Mouse (Mus musculus) heart, embryonic 12.5 days (tissue): Measurements from ENCODE around the gene Snrnp35. TPM values are rescaled to one million over a fixed set of nuclear protein-coding genes. Genes with fewer than 3 reads are reported as not detected.

ENCODE experiments used
- ATAC-seq: fragments of 200-750 bp; cut with Nextera tagmentation; 2 replicates; pipeline ENCODE4 v1.8.0; 2017; ENCODE audit warnings: moderate TSS enrichment, moderate library complexity; ENCODE audit not compliant: insufficient number of reproducible peaks, low FRiP score
- H3K27ac ChIP-seq: fragments of 300-500 bp; sonication (generic); 2 replicates; pipeline ENCODE4 v1.5.1; 2016; ENCODE audit warnings: mild to moderate bottlenecking, moderate library complexity; ENCODE audit not compliant: poor library complexity, severe bottlenecking
- H3K27me3 ChIP-seq: fragments of 300-500 bp; sonication (generic); replicated peaks from 2 replicates; pipeline ENCODE4 v1.6.1; 2016; ENCODE audit warnings: mild to moderate bottlenecking, moderate library complexity
- H3K36me3 ChIP-seq: fragments of 300-500 bp; sonication (generic); 2 replicates; pipeline ENCODE4 v1.6.1; 2016; ENCODE audit warnings: mild to moderate bottlenecking, moderate library complexity
- H3K4me1 ChIP-seq: fragments of 300-500 bp; sonication (generic); replicated peaks from 2 replicates; pipeline ENCODE4 v1.6.1; 2016; ENCODE audit warnings: mild to moderate bottlenecking
- H3K4me2 ChIP-seq: fragments of 300-500 bp; sonication (generic); 2 replicates; pipeline ENCODE4 v1.6.1; 2016; ENCODE audit warnings: mild to moderate bottlenecking, moderate library complexity
- H3K4me3 ChIP-seq: fragments of 300-500 bp; sonication (generic); 2 replicates; pipeline ENCODE4 v1.5.1; 2016; ENCODE audit warnings: mild to moderate bottlenecking
- H3K9ac ChIP-seq: fragments of 300-500 bp; sonication (generic); 2 replicates; pipeline ENCODE4 v1.6.1; 2016; ENCODE audit warnings: mild to moderate bottlenecking, moderate library complexity
- H3K9me3 ChIP-seq: fragments of 300-500 bp; sonication (generic); replicated peaks from 2 replicates; pipeline ENCODE4 v1.6.1; 2016; ENCODE audit warnings: mild to moderate bottlenecking, moderate library complexity
- WGBS: fragments of 180-500 bp; shearing (Covaris S2); methylation state at CpG from one replicate; pipeline ENCODE4 v1.1.7; 2016; 5-methylcytosine and 5-hydroxymethylcytosine counted together
- polyA plus RNA-seq: library from polyadenylated mRNA; unstranded; fragments of >200 nt; fragmentation: Nextera tagmentation; extraction: Ambion mirVana; gene quantifications from 2 replicates; pipeline ENCODE4 v1.2.1, GENCODE M21; 2016

The Snrnp35 gene
- polyA plus RNA-seq, 1 experiment from 2014 or later, result 24.0 TPM

GRCm38 (mm10) chr5:124503742-124504141 is 20.8 kb downstream of the Snrnp35 start:
- 53% methylated on average over 14 of the region's 14 CpGs for WGBS
- H3K4me1 ChIP-seq, result peaks cover 13% of the 10 kb centered on the region
- no peaks in the 10 kb centered on the region for H3K27me3 ChIP-seq
- no peak overlapping the region for H3K4me2 ChIP-seq
- H3K36me3 ChIP-seq, result peaks cover 63% of the 10 kb centered on the region
- no peak overlapping the region for H3K27ac ChIP-seq
- ATAC-seq, result no peak
- H3K9ac ChIP-seq, result no peak overlapping the region
- H3K9me3 ChIP-seq, result no peaks in the 10 kb centered on the region
- H3K4me3 ChIP-seq, result no peak overlapping the region

GRCm38 (mm10) chr5:124505235-124505634 is 22.3 kb downstream of the Snrnp35 start:
- peaks cover 68% of the 10 kb centered on the region for H3K36me3 ChIP-seq
- no peak overlapping the region for H3K4me2 ChIP-seq
- 88% methylated on average over 4 of the region's 4 CpGs for WGBS
- no peak overlapping the region for H3K9ac ChIP-seq
- H3K27me3 ChIP-seq, result no peaks in the 10 kb centered on the region
- H3K27ac ChIP-seq, result no peak overlapping the region
- no peak for ATAC-seq
- peaks cover 18% of the 10 kb centered on the region for H3K4me1 ChIP-seq
- no peak overlapping the region for H3K4me3 ChIP-seq
- H3K9me3 ChIP-seq, result no peaks in the 10 kb centered on the region

- H3K36me3 ChIP-seq, result peaks cover 68% of the 10 kb centered on the region
- peaks cover 25% of the 10 kb centered on the region for H3K4me1 ChIP-seq
- no peak overlapping the region for H3K4me3 ChIP-seq
- ATAC-seq, result no peak
- H3K9ac ChIP-seq, result no peak overlapping the region
- no peaks in the 10 kb centered on the region for H3K9me3 ChIP-seq
- no peak overlapping the region for H3K27ac ChIP-seq
- no peaks in the 10 kb centered on the region for H3K27me3 ChIP-seq
- WGBS, result 62% methylated on average over 10 of the region's 10 CpGs
- no peak overlapping the region for H3K4me2 ChIP-seq
These were observed 23.9 kb downstream of the Snrnp35 start for GRCm38 (mm10) chr5:124506731-124507359.

- Histone ChIP-seq H3K9me3 (no peaks in the 10 kb centered on the region), H3K9ac (no peak overlapping the region), H3K36me3 (peaks cover 68% of the 10 kb centered on the region), H3K4me2 (0 out of 2 replicates have a peak overlapping the region, but pooled peaks have one; percentile 15), H3K27ac (peak overlapping the region; percentile 47), H3K4me1 (peaks cover 28% of the 10 kb centered on the region), H3K27me3 (no peaks in the 10 kb centered on the region), H3K4me3 (no peak overlapping the region)
- 96% methylated on average over 6 of the region's 6 CpGs for WGBS
- no peak for ATAC-seq
These were observed 26.3 kb downstream of the Snrnp35 start for GRCm38 (mm10) chr5:124509200-124509599.

- Histone ChIP-seq H3K27ac (peak overlapping the region; percentile 47), H3K4me2 (0 out of 2 replicates have a peak overlapping the region, but pooled peaks have one; percentile 15), H3K27me3 (no peaks in the 10 kb centered on the region), H3K9me3 (no peaks in the 10 kb centered on the region), H3K4me3 (no peak overlapping the region), H3K4me1 (peaks cover 28% of the 10 kb centered on the region), H3K36me3 (peaks cover 69% of the 10 kb centered on the region), H3K9ac (no peak overlapping the region)
- ATAC-seq, result peak; percentile 66
- WGBS, result 51% methylated on average over 12 of the region's 12 CpGs
These were observed 26.9 kb downstream of the Snrnp35 start for GRCm38 (mm10) chr5:124509742-124510237.

- Histone ChIP-seq H3K27ac (peak overlapping the region; percentile 12; the same call in 1 of the 2 replicates), H3K4me2 (no peak overlapping the region), H3K9ac (peak overlapping the region; percentile 17; the same call in 1 of the 2 replicates), H3K4me3 (no peak overlapping the region), H3K9me3 (no peaks in the 10 kb centered on the region), H3K4me1 (peaks cover 28% of the 10 kb centered on the region), H3K27me3 (no peaks in the 10 kb centered on the region), H3K36me3 (peaks cover 68% of the 10 kb centered on the region)
- WGBS, result 79% methylated on average over 10 of the region's 10 CpGs
- no peak for ATAC-seq
These were observed 27.7 kb downstream of the Snrnp35 start for GRCm38 (mm10) chr5:124510536-124511050.

- no peaks in the 10 kb centered on the region for H3K9me3 ChIP-seq
- WGBS, result 80% methylated on average over 5 of the region's 5 CpGs
- H3K4me3 ChIP-seq, result no peak overlapping the region
- ATAC-seq, result no peak
- H3K9ac ChIP-seq, result no peak overlapping the region
- 0 out of 2 replicates have a peak, but pooled peaks cover 5% of the 10 kb centered on the region for H3K4me1 ChIP-seq
- H3K36me3 ChIP-seq, result peaks cover 87% of the 10 kb centered on the region
- no peaks in the 10 kb centered on the region for H3K27me3 ChIP-seq
- no peak overlapping the region for H3K4me2 ChIP-seq
- no peak overlapping the region for H3K27ac ChIP-seq
These were observed 32.9 kb downstream of the Snrnp35 start for GRCm38 (mm10) chr5:124515789-124516188.

- Histone ChIP-seq H3K36me3 (peaks cover 73% of the 10 kb centered on the region), H3K4me2 (no peak overlapping the region), H3K27ac (no peak overlapping the region), H3K4me1 (no peaks in the 10 kb centered on the region), H3K9ac (no peak overlapping the region; the same call in 1 of the 2 replicates), H3K9me3 (no peaks in the 10 kb centered on the region), H3K27me3 (no peaks in the 10 kb centered on the region), H3K4me3 (no peak overlapping the region)
- 80% methylated on average over 10 of the region's 10 CpGs for WGBS
- no peak for ATAC-seq
These were observed 35.7 kb downstream of the Snrnp35 start for GRCm38 (mm10) chr5:124518648-124519047.

- 84% methylated on average over 4 of the region's 4 CpGs for WGBS
- Histone ChIP-seq H3K36me3 (peaks cover 68% of the 10 kb centered on the region), H3K4me2 (no peak overlapping the region), H3K4me3 (no peak overlapping the region), H3K27me3 (no peaks in the 10 kb centered on the region), H3K27ac (no peak overlapping the region), H3K9me3 (no peaks in the 10 kb centered on the region), H3K4me1 (0 out of 2 replicates have a peak, but pooled peaks cover 4% of the 10 kb centered on the region), H3K9ac (no peak overlapping the region)
- ATAC-seq, result no peak
These were observed 38.7 kb downstream of the Snrnp35 start for GRCm38 (mm10) chr5:124521588-124521987.

- H3K9me3 ChIP-seq, result no peaks in the 10 kb centered on the region
- no peak overlapping the region for H3K4me3 ChIP-seq
- peaks cover 65% of the 10 kb centered on the region for H3K36me3 ChIP-seq
- no peaks in the 10 kb centered on the region for H3K27me3 ChIP-seq
- ATAC-seq, result no peak
- H3K27ac ChIP-seq, result no peak overlapping the region
- H3K4me1 ChIP-seq, result peaks cover 4% of the 10 kb centered on the region
- WGBS, result 93% methylated on average over 8 of the region's 8 CpGs
- no peak overlapping the region for H3K4me2 ChIP-seq
- H3K9ac ChIP-seq, result no peak overlapping the region
These were observed 40.1 kb downstream of the Snrnp35 start for GRCm38 (mm10) chr5:124523032-124523431.

GRCm38 (mm10) chr5:124524943-124525342 is 42.0 kb downstream of the Snrnp35 start:
- ATAC-seq, result no peak

More at GRCm38 (mm10) chr5:124524943-124525342, 42.0 kb downstream of the Snrnp35 start:
- WGBS, result 79% methylated on average over 5 of the region's 5 CpGs
- Histone ChIP-seq H3K36me3 (peaks cover 47% of the 10 kb centered on the region), H3K27ac (no peak overlapping the region), H3K9me3 (no peaks in the 10 kb centered on the region), H3K9ac (no peak overlapping the region), H3K4me2 (no peak overlapping the region), H3K4me1 (peaks cover 23% of the 10 kb centered on the region), H3K4me3 (no peak overlapping the region), H3K27me3 (no peaks in the 10 kb centered on the region)
